Mouse (Mus musculus) spleen, adult 2 months (tissue): ENCODE measurements at regions not wholly inside any gene's neighbourhood (a gene's known extent, or its start where the extent isn't known, plus 50 kb on each side); places are given as distances from the start of the nearest gene placed in this dataset.

ENCODE experiments used
- CTCF ChIP-seq: fragments of 200-500 bp; IDR thresholded peaks from 2 replicates; pipeline ENCODE4 v1.5.1; 2011; ENCODE audit warnings: mild to moderate bottlenecking, inconsistent platforms; ENCODE audit not compliant: insufficient read depth, insufficient read length, insufficient replicate concordance; ENCODE audit errors: extremely low read depth
- POLR2A ChIP-seq: fragments of 200-500 bp; IDR thresholded peaks from 2 replicates; pipeline ENCODE4 v1.6.1; 2011; ENCODE audit warnings: low read depth, low read length, inconsistent platforms

DNA sequence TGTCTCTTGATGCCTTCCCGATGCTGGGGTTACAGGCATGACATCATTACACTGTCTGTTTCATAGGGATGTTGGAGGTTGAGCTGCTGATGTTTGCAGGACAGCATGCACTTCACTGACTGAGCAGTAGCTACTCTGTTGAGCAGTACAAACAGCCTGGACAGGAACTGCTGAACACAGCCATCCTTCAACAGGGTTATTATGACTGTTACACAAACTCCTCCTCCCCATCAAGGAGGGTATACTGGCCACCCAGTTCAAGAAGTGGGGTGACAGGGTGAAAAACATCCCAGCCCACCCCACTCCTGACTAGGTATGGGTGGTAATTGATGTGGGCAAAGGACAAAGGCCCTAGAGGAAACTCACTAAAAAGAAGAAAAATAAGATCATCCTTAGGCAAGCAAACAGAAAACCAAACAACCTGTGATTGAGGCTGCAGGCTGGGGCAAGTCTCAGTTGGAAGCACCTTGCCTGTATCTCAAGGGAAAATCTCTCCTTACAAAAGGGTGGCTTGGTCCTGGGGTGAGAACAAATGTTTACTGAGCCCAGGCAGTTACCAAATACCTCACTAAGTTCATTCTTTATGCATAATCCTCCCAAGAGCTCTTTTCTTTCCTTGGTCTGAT lies 175.8 kb upstream of the Mgat5 start:
- TF ChIP-seq POLR2A (no peak), CTCF (no peak)
